ENCODE assay signal across 35 mouse cellular contexts in the genomic region with DNA sequence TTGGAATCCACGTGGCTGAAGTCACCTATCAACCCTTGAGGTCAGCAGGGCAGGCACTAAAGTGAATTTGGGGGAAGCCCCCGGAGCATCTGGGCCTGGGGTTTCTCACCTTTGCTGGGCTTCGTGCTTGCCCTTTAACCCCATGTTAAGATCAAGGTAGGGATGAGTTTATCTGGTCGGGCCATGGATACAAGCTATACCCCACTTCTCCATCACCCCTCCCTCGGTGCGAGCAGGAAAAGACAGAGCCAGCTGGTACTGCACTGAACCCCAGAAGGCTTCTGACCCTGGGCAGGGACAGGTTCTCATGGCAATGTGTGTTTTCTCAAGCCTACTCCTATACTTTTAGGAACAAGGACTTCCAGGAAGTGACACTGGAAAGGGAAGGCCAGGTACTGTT. TPM values are rescaled to one million over a fixed set of nuclear protein-coding genes. Genes with fewer than 3 reads are reported as not detected.
"Had no signal": no experiment of that assay in that cellular context is flagged by ENCODE, and none has a peak within 500 bp of the region (broad histone marks: within the 10 kb centered on the region; RNA-seq: fewer than 3 reads in every experiment).

No protein-coding gene starts in this region.

- H3K9ac ChIP-seq: heart, embryonic 13.5 days; heart, embryonic 15.5 days; hindbrain, embryonic 12.5 days; hindbrain, embryonic 14.5 days; intestine, embryonic 15.5 days; limb, embryonic 12.5 days; liver, embryonic 13.5 days; liver, embryonic 15.5 days had no signal

- ATAC-seq: hindbrain, embryonic 16.5 days; inflammation-experienced regulatory T-cells, adult 6 months; intestine, embryonic 15.5 days; intestine, postnatal 0 days had no signal

- H3K27ac ChIP-seq: heart, adult 2 months; heart, embryonic 13.5 days; heart, embryonic 15.5 days; hindbrain, embryonic 10.5 days; hindbrain, embryonic 12.5 days; hindbrain, embryonic 14.5 days; intestine, embryonic 15.5 days; left cerebral cortex, adult 2 months; limb, embryonic 10.5 days; limb, embryonic 12.5 days; liver, embryonic 13.5 days; liver, embryonic 15.5 days had no signal

- H3K27me3 ChIP-seq: heart, embryonic 13.5 days; heart, embryonic 15.5 days; hindbrain, embryonic 12.5 days; intestine, embryonic 15.5 days; limb, embryonic 12.5 days; liver, embryonic 13.5 days; liver, embryonic 15.5 days had no signal

- H3K9me3 ChIP-seq: heart, embryonic 13.5 days; heart, embryonic 15.5 days; hindbrain, embryonic 10.5 days; hindbrain, embryonic 12.5 days; intestine, embryonic 15.5 days; limb, embryonic 10.5 days; limb, embryonic 12.5 days; liver, embryonic 13.5 days; liver, embryonic 15.5 days had no signal

- H3K4me3 ChIP-seq: heart, adult 2 months; heart, embryonic 13.5 days; heart, embryonic 15.5 days; hindbrain, embryonic 10.5 days; hindbrain, embryonic 12.5 days; intestine, embryonic 15.5 days; layer of hippocampus, adult 2 months; left cerebral cortex, adult 2 months; limb, embryonic 10.5 days; limb, embryonic 12.5 days; liver, embryonic 13.5 days; liver, embryonic 15.5 days had no signal

- DNase-seq: gastrocnemius, postnatal 10 days; gastrocnemius, postnatal 25 days; heart, adult 2 months; heart, postnatal 4 days; kidney, adult 18-20 months; kidney, adult 8-10 months; kidney, postnatal 10 days; kidney, postnatal 4 days; liver; liver, embryonic 13.5 days had no signal

- H3K4me2 ChIP-seq: heart, embryonic 11.5 days; heart, embryonic 13.5 days; heart, embryonic 15.5 days; hindbrain, embryonic 12.5 days; hindbrain, embryonic 14.5 days; intestine, embryonic 15.5 days; limb, embryonic 12.5 days; liver, embryonic 11.5 days; liver, embryonic 13.5 days; liver, embryonic 15.5 days had no signal

RNA-seq across cellular contexts. Expression of gene Ccdc78, which starts 5.0 kb away (rescaled TPM):
- total RNA-seq: gastrocnemius, adult 18-20 months; gastrocnemius, postnatal 10 days; gastrocnemius, postnatal 25 days; gastrocnemius, postnatal 4 days; heart, adult 2 months; heart, postnatal 25 days; heart, postnatal 4 days; layer of hippocampus, postnatal 25 days; left cerebral cortex, adult 2 months; left cerebral cortex, postnatal 14 days; left cerebral cortex, postnatal 36 days had no signal

RNA-seq across cellular contexts. Expression of gene AC134908.4, which starts 14.1 kb away (rescaled TPM):
- total RNA-seq: gastrocnemius, adult 18-20 months; gastrocnemius, postnatal 10 days; gastrocnemius, postnatal 25 days; granulocyte monocyte progenitor cell, adult 5-6 weeks; heart, adult 2 months; layer of hippocampus, postnatal 10 days; left cerebral cortex, postnatal 14 days had no signal
- polyA plus RNA-seq: heart, adult 2 months; heart, embryonic 13.5 days; hindbrain, embryonic 14.5 days; inflammation-experienced regulatory T-cells, adult 6 months; intestine, embryonic 15.5 days; intestine, postnatal 0 days; kidney, embryonic 14.5 days; limb, embryonic 12.5 days; liver, embryonic 11.5 days; liver, embryonic 15.5 days had no signal
